Mouse (Mus musculus): ENCODE results near the gene Utp4. TPM values are rescaled to one million over a fixed set of nuclear protein-coding genes. Genes with fewer than 3 reads are reported as not detected.
"Not testable (repeated sequence)": the region's sequence is repeated elsewhere in the genome, so short reads cannot be mapped to it uniquely, and the experiment has no call there.

Utp4 gene
- total RNA-seq, 4 experiments from 2014 or later: 38.8 to 43.1 (median 42.6) TPM

- peak; percentile 59 for DNase-seq
These were observed 12.5 kb downstream of the Utp4 start for GRCm38 (mm10) chr8:106905727-106906480.

- no peak for DNase-seq
These were observed 13.2 kb downstream of the Utp4 start for GRCm38 (mm10) chr8:106906635-106907034.

GRCm38 (mm10) chr8:106907450-106907849 is 14.0 kb downstream of the Utp4 start:
- no peak for DNase-seq

GRCm38 (mm10) chr8:106908291-106908690 is 14.9 kb downstream of the Utp4 start:
- no peak for DNase-seq

- no peak for DNase-seq
These were observed 20.2 kb downstream of the Utp4 start for GRCm38 (mm10) chr8:106913631-106914030.

- peak; percentile 64 for DNase-seq
These were observed 26.4 kb downstream of the Utp4 start for GRCm38 (mm10) chr8:106919721-106920394.

- no peak for DNase-seq
These were observed 26.9 kb downstream of the Utp4 start for GRCm38 (mm10) chr8:106920395-106920741.

- DNase-seq: no peak
These were observed 30.6 kb downstream of the Utp4 start for GRCm38 (mm10) chr8:106924057-106924456.

- no peak for DNase-seq
These were observed 31.5 kb downstream of the Utp4 start for GRCm38 (mm10) chr8:106924904-106925349.

- no peak for DNase-seq
These were observed 32.0 kb downstream of the Utp4 start for GRCm38 (mm10) chr8:106925446-106925845.

GRCm38 (mm10) chr8:106927247-106927646 is 33.8 kb downstream of the Utp4 start:
- no peak for DNase-seq

- DNase-seq: not testable (repeated sequence)
These were observed 34.7 kb downstream of the Utp4 start for GRCm38 (mm10) chr8:106928182-106928581.

GRCm38 (mm10) chr8:106929155-106929913 is 35.9 kb downstream of the Utp4 start:
- DNase-seq: peak; percentile 84

- DNase-seq: no peak
These were observed 36.5 kb downstream of the Utp4 start for GRCm38 (mm10) chr8:106929921-106930320.

- no peak for DNase-seq
These were observed 39.1 kb downstream of the Utp4 start for GRCm38 (mm10) chr8:106932376-106933065.

- no peak for DNase-seq
These were observed 40.2 kb downstream of the Utp4 start for GRCm38 (mm10) chr8:106933506-106934143.

GRCm38 (mm10) chr8:106934226-106934977 is 41.0 kb downstream of the Utp4 start:
- DNase-seq: no peak

- DNase-seq: peak; percentile 87
These were observed 42.0 kb downstream of the Utp4 start, which contains the start of gene Sntb2 for GRCm38 (mm10) chr8:106935324-106935869. TSS of gene Sntb2 (plus strand) at chr8:106935750.

- peak; percentile 46 for DNase-seq
These were observed 42.6 kb downstream of the Utp4 start for GRCm38 (mm10) chr8:106935899-106936477.

GRCm38 (mm10) chr8:106936478-106937051 is 43.1 kb downstream of the Utp4 start:
- no peak for DNase-seq
